Comparison of ENCODE assay signal across 22 mouse cellular contexts in genomic region chr12:103252901-103253434, GRCm38 (mm10). TPM values are rescaled to one million over a fixed set of nuclear protein-coding genes. Genes with fewer than 3 reads are reported as not detected.
"Had no signal": no experiment of that assay in that cellular context is flagged by ENCODE, and none has a peak within 500 bp of the region (broad histone marks: within the 10 kb centered on the region; RNA-seq: fewer than 3 reads in every experiment).

No protein-coding gene starts in this region.

- H3K9me3 ChIP-seq: limb, embryonic 15.5 days; liver, embryonic 13.5 days; midbrain, embryonic 15.5 days; neural tube, embryonic 12.5 days had no signal

- H3K9ac ChIP-seq: limb, embryonic 15.5 days; liver, embryonic 13.5 days; lung, embryonic 14.5 days; midbrain, embryonic 15.5 days; neural tube, embryonic 12.5 days had no signal

- H3K27ac ChIP-seq: limb, embryonic 15.5 days; liver, embryonic 13.5 days; macrophage; midbrain, embryonic 15.5 days; neural tube, embryonic 12.5 days; stomach, postnatal 0 days had no signal

- H3K4me2 ChIP-seq: limb, embryonic 15.5 days; liver, embryonic 13.5 days; lung, embryonic 14.5 days; midbrain, embryonic 11.5 days; midbrain, embryonic 15.5 days; neural tube, embryonic 12.5 days had no signal

- H3K27me3 ChIP-seq: limb, embryonic 15.5 days; liver, embryonic 13.5 days; midbrain, embryonic 15.5 days; neural tube, embryonic 12.5 days had no signal

- ATAC-seq: intestine, postnatal 0 days; midbrain, embryonic 15.5 days had no signal

- H3K4me1 ChIP-seq: limb, embryonic 15.5 days; liver, embryonic 13.5 days; megakaryocyte, embryonic 14.5 days; midbrain, embryonic 15.5 days; neural tube, embryonic 12.5 days had no signal

- H3K4me3 ChIP-seq: limb, embryonic 15.5 days; liver, embryonic 13.5 days; megakaryocyte, embryonic 14.5 days; midbrain, embryonic 15.5 days; neural tube, embryonic 12.5 days had no signal

- H3K36me3 ChIP-seq: limb, embryonic 15.5 days; liver, embryonic 13.5 days; midbrain, embryonic 15.5 days; neural tube, embryonic 12.5 days had no signal

- DNase-seq: kidney, adult 8-10 months; kidney, postnatal 36 days; layer of hippocampus, adult 9-11 months; layer of hippocampus, postnatal 36 days; liver, embryonic 13.5 days; lung, embryonic 14.5 days; retina, postnatal 1 day; right cerebral cortex, postnatal 14 days; thymus, adult 18-20 months; thymus, postnatal 14 days had no signal

RNA-seq across cellular contexts. Expression of gene Prima1, which starts 11.0 kb away (rescaled TPM):
- total RNA-seq: monocyte, adult 5-6 weeks; neutrophil, adult 5-6 weeks had no signal
- polyA plus RNA-seq: liver, embryonic 13.5 days; lung, embryonic 14.5 days; macrophage had no signal

RNA-seq across cellular contexts. Expression of gene Fam181a, which starts 57.8 kb away (rescaled TPM):
- total RNA-seq: monocyte, adult 5-6 weeks; neutrophil, adult 5-6 weeks had no signal
- polyA plus RNA-seq: intestine, postnatal 0 days; kidney, embryonic 16.5 days; limb, embryonic 11.5 days; limb, embryonic 15.5 days; liver, embryonic 13.5 days; macrophage; stomach, postnatal 0 days had no signal
